Mouse (Mus musculus) cerebellum, adult (tissue): ENCODE results near the gene Gm9008.
"Not testable (repeated sequence)": the region's sequence is repeated elsewhere in the genome, so short reads cannot be mapped to it uniquely, and the experiment has no call there.

Experiments
- ATAC-seq: cut with Nextera tagmentation; 2 replicates; pipeline ENCODE4 v1.9.2; 2017; ENCODE audit warnings: mild to moderate bottlenecking, moderate library complexity, mixed read lengths; ENCODE audit not compliant: insufficient number of reproducible peaks, low FRiP score, low TSS enrichment

Gm9008 gene

GRCm38 (mm10) chr6:76497054-76497835, at the start of gene Gm9008:
Gene Gm9008, minus strand, starts transcription at chr6:76497784.
- ATAC-seq: not testable (repeated sequence)

GRCm38 (mm10) chr6:76521975-76522641, 24.5 kb upstream of the Gm9008 start:
- no peak for ATAC-seq

- no peak for ATAC-seq
These were observed 12.6 kb upstream of the Gm9008 start for GRCm38 (mm10) chr6:76510200-76510599.

GRCm38 (mm10) chr6:76496335-76496734, 1.2 kb downstream of the Gm9008 start:
- ATAC-seq: not testable (repeated sequence)

- no peak for ATAC-seq
These were observed 29.4 kb downstream of the Gm9008 start for GRCm38 (mm10) chr6:76468194-76468593.
